Mouse (Mus musculus) G1E (cell line): ENCODE measurements around the gene Akr1b3.

Experiments
- CTCF ChIP-seq: IDR thresholded peaks from 2 replicates; pipeline ENCODE4 v1.5.1; 2012; ENCODE audit warnings: low read depth, low read length, inconsistent platforms, mixed read lengths
- GATA1 ChIP-seq: IDR thresholded peaks from 2 replicates; pipeline ENCODE4 v1.6.1; 2012; ENCODE audit warnings: borderline replicate concordance, low read length, inconsistent platforms, mixed read lengths
- POLR2AphosphoS5 ChIP-seq: IDR thresholded peaks from 2 replicates; pipeline ENCODE4 v1.6.1; 2012; ENCODE audit warnings: low read depth, low read length, inconsistent platforms; ENCODE audit not compliant: insufficient replicate concordance
- TAL1 ChIP-seq: conservative IDR thresholded peaks from 2 replicates; pipeline ENCODE4 v1.6.1; 2012; ENCODE audit warnings: low read depth, low read length, inconsistent platforms, mixed read lengths

DNA sequence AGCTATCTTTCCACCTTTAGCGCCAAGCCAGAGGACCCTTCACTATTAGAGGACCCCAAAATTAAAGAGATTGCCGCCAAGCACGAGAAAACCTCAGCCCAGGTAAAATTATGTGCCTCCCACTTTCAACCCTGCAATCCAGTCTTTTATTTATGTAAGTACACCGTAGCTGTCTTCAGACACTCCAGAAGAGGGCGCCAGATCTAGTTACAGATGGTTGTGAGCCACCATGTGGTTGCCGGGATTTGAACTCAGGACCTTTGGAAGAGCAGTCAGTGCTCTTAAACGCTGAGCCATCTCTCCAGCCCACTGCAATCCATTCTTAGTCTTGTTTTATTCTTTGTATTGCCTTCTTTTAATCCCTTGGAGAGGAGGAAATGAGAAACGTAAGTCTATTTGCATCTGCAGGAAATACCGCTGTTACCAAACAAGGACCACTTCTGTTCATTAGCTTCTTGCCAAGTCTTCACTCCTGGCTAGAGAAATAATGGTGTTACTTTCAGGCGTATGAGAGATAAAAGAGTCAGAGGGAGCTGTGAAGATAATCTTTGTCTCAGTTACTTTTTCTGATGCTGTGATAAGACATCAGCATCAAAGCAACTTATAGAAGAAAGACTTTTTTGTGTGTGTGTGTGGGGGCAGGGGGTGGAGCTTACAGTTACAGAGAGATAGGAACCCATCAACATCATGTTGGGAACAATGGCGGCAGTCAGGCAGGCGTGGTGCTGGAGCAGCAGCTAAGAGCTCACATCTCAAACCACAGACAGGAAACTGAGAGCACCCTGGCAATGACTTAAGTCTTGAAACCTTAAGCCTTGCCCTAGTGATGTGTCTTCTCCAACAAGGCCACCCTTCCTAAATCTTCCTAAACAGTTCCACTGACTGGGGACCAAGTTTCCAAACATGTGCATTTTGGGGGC is 47.2 kb upstream of the Akr1b3 start:
- TF ChIP-seq CTCF (no peak), GATA1 (no peak), POLR2AphosphoS5 (no peak), TAL1 (no peak)
